Mouse (Mus musculus): ENCODE data around the gene Atp6v1e2. TPM values are rescaled to one million over a fixed set of nuclear protein-coding genes. Genes with fewer than 3 reads are reported as not detected.
A peak's percentile ranks its signal among the peaks of the same experiment; 100 is the strongest.

The Atp6v1e2 gene
- total RNA-seq, 2 experiments from 2014 or later, result not detected

GRCm38 (mm10) chr17:86965121-86965520, 17.4 kb upstream of the Atp6v1e2 start:
- no peak for DNase-seq (ENCODE audit: low spot score in 2 of 2)

GRCm38 (mm10) chr17:86964502-86964901, 16.8 kb upstream of the Atp6v1e2 start:
- peak; percentile 59 to 62 for DNase-seq (ENCODE audit: low spot score in 2 of 2)

GRCm38 (mm10) chr17:86964041-86964440, 16.3 kb upstream of the Atp6v1e2 start:
- DNase-seq (ENCODE audit: low spot score in 2 of 2), result no peak

GRCm38 (mm10) chr17:86963586-86963902, 15.8 kb upstream of the Atp6v1e2 start:
- no peak for DNase-seq (ENCODE audit: low spot score in 2 of 2)

- peak; percentile 78 to 86 for DNase-seq (ENCODE audit: low spot score in 2 of 2)
Observed at GRCm38 (mm10) chr17:86962894-86963585, 15.3 kb upstream of the Atp6v1e2 start, which contains the start of gene Rhoq. Gene Rhoq, plus strand, starts transcription at chr17:86963082.

- peak; percentile 73 to 85 for DNase-seq (ENCODE audit: low spot score in 2 of 2)
Observed at GRCm38 (mm10) chr17:86962297-86962893, 14.7 kb upstream of the Atp6v1e2 start.

- peak in 1 of 2 experiments; percentile 34 for DNase-seq (ENCODE audit: low spot score in 2 of 2)
Observed at GRCm38 (mm10) chr17:86961301-86961841, 13.7 kb upstream of the Atp6v1e2 start.

- no peak for DNase-seq (ENCODE audit: low spot score in 2 of 2)
Observed at GRCm38 (mm10) chr17:86957968-86958367, 10.3 kb upstream of the Atp6v1e2 start.

GRCm38 (mm10) chr17:86957239-86957638, 9.5 kb upstream of the Atp6v1e2 start:
- no peak for DNase-seq (ENCODE audit: low spot score in 2 of 2)

- no peak for DNase-seq (ENCODE audit: low spot score in 2 of 2)
Observed at GRCm38 (mm10) chr17:86948801-86949200, 1.1 kb upstream of the Atp6v1e2 start.

GRCm38 (mm10) chr17:86946078-86946477, 1.6 kb downstream of the Atp6v1e2 start:
- DNase-seq (ENCODE audit: low spot score in 2 of 2), result no peak

GRCm38 (mm10) chr17:86943158-86943557, 4.5 kb downstream of the Atp6v1e2 start:
- DNase-seq (ENCODE audit: low spot score in 2 of 2), result no peak

GRCm38 (mm10) chr17:86942112-86942511, 5.6 kb downstream of the Atp6v1e2 start:
- DNase-seq (ENCODE audit: low spot score in 2 of 2), result no peak

- no peak for DNase-seq (ENCODE audit: low spot score in 2 of 2)
Observed at GRCm38 (mm10) chr17:86938683-86939082, 9.0 kb downstream of the Atp6v1e2 start.

- peak; percentile 61 to 76 for DNase-seq (ENCODE audit: low spot score in 2 of 2)
Observed at GRCm38 (mm10) chr17:86937497-86938155, 10.1 kb downstream of the Atp6v1e2 start.

- DNase-seq (ENCODE audit: low spot score in 2 of 2), result no peak
Observed at GRCm38 (mm10) chr17:86937064-86937463, 10.6 kb downstream of the Atp6v1e2 start.

- no peak for DNase-seq (ENCODE audit: low spot score in 2 of 2)
Observed at GRCm38 (mm10) chr17:86932896-86933295, 14.8 kb downstream of the Atp6v1e2 start.

- DNase-seq (ENCODE audit: low spot score in 2 of 2), result no peak
Observed at GRCm38 (mm10) chr17:86929981-86930380, 17.7 kb downstream of the Atp6v1e2 start.

GRCm38 (mm10) chr17:86929355-86929754, 18.3 kb downstream of the Atp6v1e2 start:
- no peak for DNase-seq (ENCODE audit: low spot score in 2 of 2)

GRCm38 (mm10) chr17:86926836-86927235, 20.9 kb downstream of the Atp6v1e2 start:
- no peak for DNase-seq (ENCODE audit: low spot score in 2 of 2)

GRCm38 (mm10) chr17:86924679-86925078, 23.0 kb downstream of the Atp6v1e2 start:
- DNase-seq (ENCODE audit: low spot score in 2 of 2), result no peak

GRCm38 (mm10) chr17:86919729-86920128, 28.0 kb downstream of the Atp6v1e2 start:
- DNase-seq (ENCODE audit: low spot score in 2 of 2), result no peak
